Mouse (Mus musculus) CH12.LX (cell line): Measurements from ENCODE around the gene Clec1b. TPM values are rescaled to one million over a fixed set of nuclear protein-coding genes. Genes with fewer than 3 reads are reported as not detected.

Source experiments
- DNase-seq: peaks from one replicate; pipeline ENCODE4 v3.0.0-alpha.2; 2013; ENCODE audit errors: extremely low read depth
- H3K27ac ChIP-seq: 2 replicates; pipeline ENCODE4 v1.5.1; 2012; ENCODE audit warnings: low read depth, mild to moderate bottlenecking, control low read depth, moderate library complexity; ENCODE audit not compliant: insufficient read depth
- H3K27me3 ChIP-seq: replicated peaks from 2 replicates; pipeline ENCODE3; 2012; ENCODE audit warnings: inconsistent platforms
- H3K36me3 ChIP-seq, 2 experiments: replicated peaks in 1 of 2; 2 replicates each; pipeline versions ENCODE3 to v1.6.1; 2012; ENCODE audit warnings: inconsistent platforms in 1 of 2, low read length in 1 of 2, mild to moderate bottlenecking in 1 of 2, mixed read lengths in 1 of 2, moderate library complexity in 1 of 2; ENCODE audit not compliant: control insufficient read depth in 1 of 2, insufficient read depth in 1 of 2
- H3K4me1 ChIP-seq, 2 experiments: 2 replicates each; pipeline ENCODE4 v1.6.1; 2012; ENCODE audit warnings: inconsistent platforms in 1 of 2, moderate library complexity in 1 of 2; ENCODE audit not compliant: insufficient read depth in 2 of 2, control insufficient read depth in 1 of 2
- H3K4me2 ChIP-seq: 2 replicates; pipeline ENCODE4 v1.6.1; 2012; ENCODE audit warnings: low read depth, mild to moderate bottlenecking, control low read depth; ENCODE audit not compliant: poor library complexity, insufficient read depth, severe bottlenecking
- H3K4me3 ChIP-seq, 3 experiments: fragments of 150-350 bp in 1 of 3; sonication (generic) in 1 of 3; replicated peaks in 1 of 3; 2 replicates each; pipeline versions ENCODE3 to v1.5.1; 2011 to 2012; ENCODE audit warnings: low read depth in 2 of 3, low read length in 2 of 3, mild to moderate bottlenecking in 2 of 3, moderate library complexity in 2 of 3, control low read depth in 1 of 3, improper control_type of control experiment in 1 of 3, inconsistent platforms in 1 of 3, mixed read lengths in 1 of 3; ENCODE audit not compliant: poor library complexity in 1 of 3
- H3K79me2 ChIP-seq: replicated peaks from 2 replicates; pipeline ENCODE4 v1.6.1; 2012; ENCODE audit warnings: mild to moderate bottlenecking, moderate library complexity; ENCODE audit not compliant: control insufficient read depth, poor library complexity, insufficient read depth, severe bottlenecking; ENCODE audit errors: extremely low read depth
- H3K9ac ChIP-seq: 2 replicates; pipeline ENCODE4 v1.6.1; 2012; ENCODE audit warnings: low read depth, mild to moderate bottlenecking, control low read depth, moderate library complexity; ENCODE audit not compliant: insufficient read depth
- H3K9me3 ChIP-seq: replicated peaks from 2 replicates; pipeline ENCODE3; 2012; ENCODE audit warnings: low read length, inconsistent platforms, mixed read lengths
- BHLHE40 ChIP-seq: IDR thresholded peaks from 2 replicates; pipeline ENCODE4 v1.6.1; 2011; ENCODE audit warnings: mild to moderate bottlenecking, low read depth, low read length, improper control_type of control experiment
- CTCF ChIP-seq, 2 experiments: IDR thresholded peaks in 1 of 2; conservative IDR thresholded peaks in 1 of 2; 2 replicates each; pipeline ENCODE4 v1.5.1; 2011 to 2012; ENCODE audit warnings: low read depth in 2 of 2, low read length in 2 of 2, improper control_type of control experiment in 1 of 2, inconsistent platforms in 1 of 2, mild to moderate bottlenecking in 1 of 2, moderate library complexity in 1 of 2
- ETS1 ChIP-seq: conservative IDR thresholded peaks from 2 replicates; pipeline ENCODE4 v1.6.1; 2012; ENCODE audit warnings: low read depth, mild to moderate bottlenecking, inconsistent platforms, low read length, improper control_type of control experiment, moderate library complexity
- GABPA ChIP-seq: IDR thresholded peaks from 2 replicates; pipeline ENCODE4 v1.6.1; 2012; ENCODE audit warnings: low read depth, low read length, improper control_type of control experiment, inconsistent platforms; ENCODE audit not compliant: insufficient replicate concordance
- JUN ChIP-seq: IDR thresholded peaks from 2 replicates; pipeline ENCODE4 v1.6.1; 2011; ENCODE audit warnings: low read depth, mild to moderate bottlenecking, low read length, improper control_type of control experiment, moderate library complexity; ENCODE audit not compliant: insufficient read depth
- MAX ChIP-seq: IDR thresholded peaks from 2 replicates; pipeline ENCODE4 v1.6.1; 2011; ENCODE audit warnings: low read length, improper control_type of control experiment
- MAZ ChIP-seq: IDR thresholded peaks from 2 replicates; pipeline ENCODE4 v1.6.1; 2012; ENCODE audit warnings: low read depth, mild to moderate bottlenecking, inconsistent platforms, low read length, improper control_type of control experiment, moderate library complexity
- MXI1 ChIP-seq: IDR thresholded peaks from 2 replicates; pipeline ENCODE4 v1.6.1; 2011; ENCODE audit warnings: mild to moderate bottlenecking, low read depth, low read length, improper control_type of control experiment
- MYC ChIP-seq: IDR thresholded peaks from 2 replicates; pipeline ENCODE4 v1.6.1; 2011; ENCODE audit warnings: low read depth, mild to moderate bottlenecking, improper control_type of control experiment, low read length
- NRF1 ChIP-seq: IDR thresholded peaks from 2 replicates; pipeline ENCODE4 v1.6.1; 2014; ENCODE audit warnings: low read depth, mild to moderate bottlenecking, inconsistent platforms, low read length, improper control_type of control experiment, moderate library complexity
- PAX5 ChIP-seq: IDR thresholded peaks from 2 replicates; pipeline ENCODE4 v1.6.1; 2012; ENCODE audit warnings: low read length, inconsistent platforms, mixed read lengths
- POLR2A ChIP-seq: IDR thresholded peaks from 2 replicates; pipeline ENCODE4 v1.6.1; 2011; ENCODE audit warnings: low read depth, mild to moderate bottlenecking, improper control_type of control experiment, low read length
- RAD21 ChIP-seq: IDR thresholded peaks from 2 replicates; pipeline ENCODE4 v1.6.1; 2011; ENCODE audit warnings: low read depth, mild to moderate bottlenecking, low read length, improper control_type of control experiment, moderate library complexity
- SIN3A ChIP-seq: IDR thresholded peaks from 2 replicates; pipeline ENCODE4 v1.6.1; 2012; ENCODE audit warnings: low read length, improper control_type of control experiment, inconsistent platforms
- SMC3 ChIP-seq: IDR thresholded peaks from 2 replicates; pipeline ENCODE4 v1.6.1; 2011; ENCODE audit warnings: low read depth, low read length, improper control_type of control experiment
- TCF12 ChIP-seq: IDR thresholded peaks from 2 replicates; pipeline ENCODE4 v1.6.1; 2014; ENCODE audit warnings: low read depth, mild to moderate bottlenecking, inconsistent platforms, low read length, improper control_type of control experiment
- UBTF ChIP-seq: IDR thresholded peaks from 2 replicates; pipeline ENCODE4 v1.6.1; 2012; ENCODE audit warnings: low read depth, mild to moderate bottlenecking, inconsistent platforms, low read length, improper control_type of control experiment, moderate library complexity
- USF1 ChIP-seq: IDR thresholded peaks from 2 replicates; pipeline ENCODE4 v1.6.1; 2014; ENCODE audit warnings: low read depth, mild to moderate bottlenecking, inconsistent platforms, low read length, improper control_type of control experiment
- ZC3H11A ChIP-seq: IDR thresholded peaks from 2 replicates; pipeline ENCODE4 v1.6.1; 2012; ENCODE audit warnings: low read depth, mild to moderate bottlenecking, inconsistent platforms, low read length, improper control_type of control experiment
- ZKSCAN1 ChIP-seq: IDR thresholded peaks from 2 replicates; pipeline ENCODE4 v1.6.1; 2012; ENCODE audit warnings: low read depth, inconsistent platforms, low read length, improper control_type of control experiment, borderline replicate concordance
- ZMIZ1 ChIP-seq: IDR thresholded peaks from 2 replicates; pipeline ENCODE4 v1.6.1; 2012; ENCODE audit warnings: low read depth, mild to moderate bottlenecking, inconsistent platforms, low read length, improper control_type of control experiment
- ZNF384 ChIP-seq: IDR thresholded peaks from 2 replicates; pipeline ENCODE4 v1.6.1; 2012; ENCODE audit warnings: low read depth, low read length, improper control_type of control experiment, inconsistent platforms
- dilution Hi-C: fragments of 300-500 bp; cut with MboI; formaldehyde crosslinking; loops from 2 replicates; pipeline ENCODE4 v1.14.3; 2020; ENCODE audit warnings: low sequenced_read_pairs; ENCODE audit not compliant: extremely low pct_unique_long_range_greater_than_20kb, extremely low pct_ligation_motif_present
- in situ Hi-C: fragments of 300-500 bp; cut with MboI; formaldehyde crosslinking; loops from 3 replicates; pipeline ENCODE4 v1.14.3; 2019; ENCODE audit warnings: low sequenced_read_pairs, low pct_ligation_motif_present, low pct_unique_long_range_greater_than_20kb, mixed read lengths
- polyA plus RNA-seq: library from polyadenylated mRNA; unstranded; fragments of >175 nt; gene quantifications from 2 replicates; pipeline ENCODE4 v1.2.1, GENCODE M21; 2012; ENCODE audit warnings: low read depth; ENCODE audit not compliant: insufficient read length
- total RNA-seq, 2 experiments: library from RNA; depleted of rRNA; stranded (reverse); fragments of 300-350 nt in 1 of 2; fragments of >200 nt in 1 of 2; gene quantifications; 2 replicates each; pipeline ENCODE4 v1.2.3; 2012 to 2014

The Clec1b gene
- total and polyA plus RNA-seq, 3 experiments: not detected

DNA sequence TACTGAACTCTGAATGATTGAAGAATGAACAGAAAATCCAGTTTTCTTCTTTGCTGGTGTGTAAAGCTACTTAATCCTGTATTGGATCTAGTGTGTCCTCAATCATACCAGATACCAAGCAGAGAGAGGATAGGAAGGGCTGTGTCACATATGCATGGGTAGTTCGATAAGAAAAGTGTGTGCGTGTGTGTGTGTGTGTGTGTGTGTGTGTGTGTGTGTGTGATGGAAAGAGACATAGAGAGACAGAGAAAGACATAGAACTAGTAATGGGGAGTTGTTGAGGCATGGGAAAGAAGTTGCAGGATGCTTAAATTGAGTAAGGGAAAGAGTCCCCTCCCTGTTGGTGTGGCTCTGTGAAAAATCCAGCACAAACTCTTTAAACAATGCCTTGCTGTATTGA, 11.3 kb upstream of the Clec1b start, which contains the start of gene Clec12b:
Clec12b (minus strand) TSS at position 101 of the 400 bp plus-strand sequence.
- Histone ChIP-seq H3K4me2 (peak within 1 kb of the TSS; percentile 4; the same call in 1 of the 2 replicates), H3K27me3 (no peaks in the 10 kb centered on the region), H3K4me3 (no peak within 1 kb of the TSS), H3K27ac (no peak within 1 kb of the TSS), H3K4me1 (no peaks in the 10 kb centered on the region), H3K36me3 (no peaks in the 10 kb centered on the region), H3K9me3 (no peaks in the 10 kb centered on the region), H3K79me2 (no peaks in the 10 kb centered on the region), H3K9ac (no peak within 1 kb of the TSS)
- no peak for DNase-seq
- in situ Hi-C loops (loop anchor here (10.0 kb wide), 1 partner anchor 129 kb away; the partner anchor contains the start of gene Tmem52b), dilution Hi-C loops (no loop called here)
- TF ChIP-seq MYC (no peak), TCF12 (no peak), NRF1 (no peak), BHLHE40 (no peak), UBTF (no peak), CTCF (conservative IDR thresholded peaks at IDR 0.05 in 1 of 2, IDR thresholded peaks at IDR 0.05 in 1 of 2; ENCODE audit: low read depth in 2 of 2, low read length in 2 of 2) (no peak), PAX5 (no peak), MXI1 (no peak), POLR2A (no peak), RAD21 (no peak), MAZ (no peak), GABPA (no peak), ZC3H11A (no peak), JUN (no peak), ZMIZ1 (no peak)

DNA sequence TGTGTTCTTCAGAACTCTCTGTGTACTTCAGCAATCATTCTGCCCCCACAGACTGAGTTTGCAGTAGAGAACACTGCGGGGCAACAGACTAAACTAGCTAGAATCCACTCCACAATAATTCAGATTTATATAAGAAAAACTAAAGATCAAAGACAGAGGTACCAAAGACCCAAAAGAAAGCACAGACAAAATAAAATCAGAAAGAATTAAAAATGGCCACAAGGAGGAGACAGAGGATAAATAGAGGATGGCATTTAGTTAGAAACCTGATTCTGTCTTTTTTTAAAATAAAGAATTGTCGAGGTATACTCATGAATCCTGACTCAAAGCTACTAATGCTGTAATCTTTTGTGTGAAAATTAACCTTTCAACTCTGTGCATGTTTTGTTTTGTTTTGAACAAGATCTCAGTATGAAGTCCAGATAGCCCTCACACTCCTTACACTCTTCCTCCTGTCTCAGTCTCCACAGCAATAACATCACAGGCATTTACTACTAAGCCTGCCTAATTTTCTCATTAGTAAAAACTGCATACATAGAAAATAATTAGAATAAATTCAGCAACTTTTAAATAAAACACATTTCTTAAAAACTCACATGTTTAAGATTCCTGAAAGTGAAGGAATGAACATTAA, 3.9 kb upstream of the Clec1b start:
- H3K4me3 ChIP-seq: no peak overlapping the region
- in situ Hi-C loops: no loop called here
- no peak overlapping the region for H3K9ac ChIP-seq
- peak; percentile 20 for DNase-seq
- no peaks in the 10 kb centered on the region for H3K27me3 ChIP-seq
- TF ChIP-seq CTCF (conservative IDR thresholded peaks at IDR 0.05 in 1 of 2, IDR thresholded peaks at IDR 0.05 in 1 of 2; ENCODE audit: low read depth in 2 of 2, low read length in 2 of 2): peak in 1 of 2 experiments; percentile 86; a peak in 3 of 4 replicates
- TF ChIP-seq RAD21: peak; percentile 98
- TF ChIP-seq MAX: no peak
- no peak for TF ChIP-seq SIN3A
- no peak for TF ChIP-seq ZKSCAN1
- peak; percentile 54; the same call in 1 of the 2 replicates for TF ChIP-seq ZNF384
- peak; percentile 89 for TF ChIP-seq ZC3H11A
- no peak for TF ChIP-seq MXI1
- TF ChIP-seq USF1: no peak
- TF ChIP-seq SMC3: peak; percentile 92
- TF ChIP-seq ETS1: no peak
- TF ChIP-seq MAZ: no peak
- dilution Hi-C loops: no loop called here
- H3K79me2 ChIP-seq: no peaks in the 10 kb centered on the region
- no peak overlapping the region for H3K4me2 ChIP-seq
- H3K36me3 ChIP-seq: no peaks in the 10 kb centered on the region
- H3K27ac ChIP-seq: no peak overlapping the region
- H3K9me3 ChIP-seq: no peaks in the 10 kb centered on the region
- H3K4me1 ChIP-seq: no peaks in the 10 kb centered on the region
